Mouse (Mus musculus) R1 (cell line): ENCODE results near the gene Olfr965.
"Not testable (repeated sequence)": the region's sequence is repeated elsewhere in the genome, so short reads cannot be mapped to it uniquely, and the experiment has no call there.

Experiments
- DNase-seq: peaks from one replicate; pipeline ENCODE4 v3.0.0-alpha.2; 2018; ENCODE audit warnings: low read depth, low spot score

Gene Olfr965

DNA sequence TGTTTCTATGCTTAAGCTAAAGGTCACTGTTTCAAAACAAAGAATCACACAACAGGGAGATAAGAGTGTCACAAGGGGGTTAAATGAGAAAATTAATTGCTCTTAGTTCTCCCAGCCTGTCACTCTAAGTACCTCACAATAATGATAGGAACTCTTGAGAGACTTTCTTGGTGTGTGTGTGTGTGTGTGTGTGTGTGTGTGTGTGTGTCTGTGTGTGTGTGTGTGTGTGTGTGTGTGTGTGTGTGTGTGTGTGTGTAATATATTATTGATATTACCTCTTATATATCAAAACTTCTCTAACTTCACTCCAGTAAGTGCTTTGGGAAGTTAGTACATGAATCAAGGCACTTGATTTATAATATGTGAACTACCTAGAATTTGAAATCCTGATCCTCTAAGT, at the start of gene Olfr965:
Gene Olfr965 (plus strand): TSS at position 301 of the 400 bp plus-strand sequence.
- no peak for DNase-seq

GRCm38 (mm10) chr9:39666905-39667304, 44.2 kb upstream of the Olfr965 start, which contains the start of gene Olfr963:
Gene Olfr963, plus strand, starts transcription at chr9:39667205.
- no peak for DNase-seq

DNA sequence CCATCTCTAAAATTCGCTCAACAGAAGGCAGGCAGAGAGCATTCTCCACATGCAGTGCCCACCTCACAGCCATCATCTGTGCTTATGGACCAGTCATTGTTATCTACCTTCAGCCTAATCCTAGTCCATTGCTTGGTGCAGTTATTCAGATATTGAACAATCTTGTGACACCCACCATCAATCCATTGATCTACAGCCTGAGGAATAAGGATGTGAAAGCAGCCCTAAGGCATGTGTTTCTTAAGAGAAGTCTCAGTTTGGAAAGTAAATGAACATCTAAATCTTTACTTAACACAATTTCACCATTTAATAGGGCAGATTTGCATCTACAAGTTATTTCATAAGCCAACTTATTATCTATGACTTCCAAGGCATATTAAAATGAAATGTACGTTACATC, 41.4 kb upstream of the Olfr965 start:
- DNase-seq = no peak

- no peak for DNase-seq
These were observed 36.3 kb upstream of the Olfr965 start for GRCm38 (mm10) chr9:39674820-39675219.

- DNase-seq = no peak
These were observed 32.6 kb upstream of the Olfr965 start for GRCm38 (mm10) chr9:39678557-39678956.

GRCm38 (mm10) chr9:39679280-39679679, 31.9 kb upstream of the Olfr965 start:
- no peak for DNase-seq

DNA sequence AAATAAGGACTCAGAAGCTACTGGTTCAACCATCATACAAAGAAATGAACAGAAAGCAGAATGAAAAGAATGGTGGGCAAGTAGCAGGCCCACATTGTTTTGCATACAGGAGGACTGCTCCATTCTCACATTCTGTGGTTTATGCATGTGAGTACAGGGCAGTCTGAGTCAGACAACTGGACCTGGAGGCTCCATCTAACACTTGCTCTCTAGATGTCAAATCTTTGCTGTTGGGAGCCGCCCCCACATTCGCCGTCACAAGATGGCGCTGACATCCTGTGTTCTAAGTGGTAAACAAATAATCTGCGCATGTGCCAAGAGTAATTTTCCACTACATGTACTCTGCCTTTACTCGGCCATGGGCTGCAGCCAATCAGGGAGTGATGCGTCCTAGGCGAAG, 10.0 kb upstream of the Olfr965 start:
- not testable (repeated sequence) for DNase-seq

DNA sequence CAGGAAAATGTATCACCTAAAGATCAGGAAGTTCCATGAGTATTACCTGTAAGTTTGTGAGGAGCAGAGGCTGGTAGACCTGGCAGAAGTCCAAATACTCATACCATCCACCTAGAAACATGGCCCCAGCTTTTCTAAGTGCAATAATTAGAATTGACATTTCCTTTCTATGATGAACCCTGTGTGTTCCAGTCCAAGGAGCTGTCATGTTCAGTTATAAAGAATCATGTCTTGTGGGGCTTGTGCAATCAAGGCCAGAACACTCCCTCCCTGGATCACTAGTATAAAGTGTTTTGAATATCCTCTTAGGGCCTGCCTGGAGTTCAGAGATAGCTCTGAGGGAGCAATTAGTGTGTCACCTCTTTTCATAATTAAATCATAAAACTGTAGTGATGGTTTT, 4.1 kb upstream of the Olfr965 start, which contains the start of gene Olfr149:
Gene Olfr149 (minus strand): TSS at position 101 of the 400 bp plus-strand sequence.
- no peak for DNase-seq

GRCm38 (mm10) chr9:39708958-39709357, 2.2 kb upstream of the Olfr965 start:
- DNase-seq = no peak

DNA sequence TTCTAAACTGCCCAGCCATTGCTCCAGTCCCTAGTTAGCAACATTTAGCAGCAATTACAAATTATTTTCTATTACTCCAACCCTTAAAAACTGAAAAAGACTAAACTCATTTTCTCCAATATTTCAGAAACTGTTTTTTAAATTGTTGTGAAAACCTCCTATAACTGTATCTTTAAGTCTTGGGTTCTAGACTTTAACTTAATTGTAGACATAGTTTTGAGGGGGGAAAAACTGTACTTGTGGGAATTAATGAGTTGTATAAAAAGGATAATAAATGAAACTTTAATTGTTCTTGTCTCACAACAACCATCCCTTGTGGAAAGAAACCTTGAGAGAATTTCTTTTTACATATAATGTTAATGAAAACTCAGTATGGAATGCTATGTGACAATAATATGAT, 19.5 kb downstream of the Olfr965 start, which contains the start of gene Olfr150:
Gene Olfr150 (plus strand): TSS at position 301 of the 400 bp plus-strand sequence.
- no peak for DNase-seq

- peak; percentile 84 for DNase-seq
These were observed 29.6 kb downstream of the Olfr965 start for GRCm38 (mm10) chr9:39740741-39741140.

GRCm38 (mm10) chr9:39745949-39746348, 34.8 kb downstream of the Olfr965 start, which contains the start of gene Olfr967:
Gene Olfr967, plus strand, starts transcription at chr9:39746249.
- no peak for DNase-seq

DNA sequence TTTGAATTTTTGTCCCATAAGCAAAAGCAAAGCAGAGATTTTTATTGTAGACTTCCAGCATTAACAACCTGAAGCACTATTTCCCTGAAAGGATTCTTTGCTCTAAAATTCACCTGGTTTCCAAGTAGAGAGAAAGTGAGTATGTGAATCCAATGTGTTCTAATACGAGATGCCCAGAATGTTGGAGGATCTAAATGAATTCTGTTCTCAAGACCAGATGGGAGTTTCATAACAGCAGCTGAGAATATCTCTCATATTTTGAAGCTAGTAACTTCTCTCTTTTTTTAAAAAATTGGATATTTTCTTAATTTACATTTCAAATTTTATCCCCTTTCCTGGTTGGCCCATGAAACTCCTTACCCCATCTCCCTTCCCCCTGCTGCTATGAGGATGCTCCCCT, 35.3 kb downstream of the Olfr965 start:
- DNase-seq = no peak
